Mouse (Mus musculus) limb, embryonic 10.5 days (tissue): ENCODE data around the gene P4htm. TPM values are rescaled to one million over a fixed set of nuclear protein-coding genes. Genes with fewer than 3 reads are reported as not detected.

ENCODE experiments used
- DNase-seq: peaks from one replicate; pipeline ENCODE4 v3.0.0-alpha.2; 2017; ENCODE audit warnings: low spot score
- H3K27ac ChIP-seq: fragments of 300-500 bp; sonication (generic); 2 replicates; pipeline ENCODE4 v1.5.1; 2016; ENCODE audit warnings: mild to moderate bottlenecking
- H3K27me3 ChIP-seq: fragments of 300-500 bp; sonication (generic); 2 replicates; pipeline ENCODE4 v1.6.1; 2016; ENCODE audit warnings: low read depth, mild to moderate bottlenecking; ENCODE audit not compliant: poor library complexity, severe bottlenecking
- H3K36me3 ChIP-seq: fragments of 300-500 bp; sonication (generic); 2 replicates; pipeline ENCODE4 v1.6.1; 2016; ENCODE audit warnings: mild to moderate bottlenecking, moderate library complexity
- H3K4me1 ChIP-seq: fragments of 300-500 bp; sonication (generic); 2 replicates; pipeline ENCODE4 v1.6.1; 2016
- H3K4me3 ChIP-seq: fragments of 300-500 bp; sonication (generic); 2 replicates; pipeline ENCODE4 v1.5.1; 2016; ENCODE audit warnings: mild to moderate bottlenecking, moderate library complexity
- H3K9me3 ChIP-seq: fragments of 300-500 bp; sonication (generic); replicated peaks from 2 replicates; pipeline ENCODE4 v1.6.1; 2016; ENCODE audit warnings: mild to moderate bottlenecking
- WGBS: fragments of 180-500 bp; shearing (Covaris S2); methylation state at CpG from one replicate; pipeline ENCODE4 v1.1.7; 2016; 5-methylcytosine and 5-hydroxymethylcytosine counted together
- polyA plus RNA-seq: library from polyadenylated mRNA; unstranded; fragments of >200 nt; fragmentation: Nextera tagmentation; extraction: Ambion mirVana; gene quantifications from 2 replicates; pipeline ENCODE4 v1.2.1, GENCODE M21; 2016

P4htm gene
- polyA plus RNA-seq, 1 experiment from 2014 or later: 6.5 TPM

GRCm38 (mm10) chr9:108574921-108575320 is 22.5 kb downstream of the P4htm start:
- Histone ChIP-seq H3K4me1 (peaks cover 71% of the 10 kb centered on the region), H3K36me3 (peaks cover 69% of the 10 kb centered on the region), H3K9me3 (no peaks in the 10 kb centered on the region), H3K27ac (no peak overlapping the region), H3K4me3 (peak overlapping the region; percentile 16; the same call in 1 of the 2 replicates), H3K27me3 (no peaks in the 10 kb centered on the region)
- DNase-seq: no peak
- WGBS: 94% methylated on average over 12 of the region's 12 CpGs

GRCm38 (mm10) chr9:108573774-108574690 is 23.4 kb downstream of the P4htm start:
- Histone ChIP-seq H3K4me3 (peak overlapping the region; percentile 16; the same call in 1 of the 2 replicates), H3K27me3 (no peaks in the 10 kb centered on the region), H3K9me3 (no peaks in the 10 kb centered on the region), H3K4me1 (peaks cover 70% of the 10 kb centered on the region), H3K27ac (peak overlapping the region; percentile 50; the same call in 1 of the 2 replicates), H3K36me3 (peaks cover 69% of the 10 kb centered on the region)
- DNase-seq: peak; percentile 82
- 51% methylated on average over 26 of the region's 26 CpGs for WGBS

- Histone ChIP-seq H3K9me3 (no peaks in the 10 kb centered on the region), H3K4me3 (no peak overlapping the region), H3K27ac (no peak overlapping the region), H3K27me3 (no peaks in the 10 kb centered on the region), H3K4me1 (peaks cover 76% of the 10 kb centered on the region), H3K36me3 (peaks cover 71% of the 10 kb centered on the region)
- DNase-seq: no peak
- WGBS: 92% methylated on average over 10 of the region's 10 CpGs
These were observed 25.1 kb downstream of the P4htm start for GRCm38 (mm10) chr9:108572321-108572720.

GRCm38 (mm10) chr9:108571401-108571973 is 26.0 kb downstream of the P4htm start:
- Histone ChIP-seq H3K9me3 (no peaks in the 10 kb centered on the region), H3K4me3 (no peak overlapping the region), H3K4me1 (peaks cover 71% of the 10 kb centered on the region), H3K36me3 (peaks cover 63% of the 10 kb centered on the region), H3K27me3 (no peaks in the 10 kb centered on the region), H3K27ac (no peak overlapping the region)
- WGBS: 95% methylated on average over 16 of the region's 16 CpGs
- DNase-seq: no peak

GRCm38 (mm10) chr9:108570207-108570896 is 27.1 kb downstream of the P4htm start:
- peaks cover 63% of the 10 kb centered on the region for H3K36me3 ChIP-seq
- 2% methylated on average over 40 of the region's 40 CpGs for WGBS
- peaks cover 69% of the 10 kb centered on the region for H3K4me1 ChIP-seq
- H3K9me3 ChIP-seq: no peaks in the 10 kb centered on the region
- H3K27me3 ChIP-seq: no peaks in the 10 kb centered on the region
- peak overlapping the region; percentile 85 for H3K27ac ChIP-seq
- H3K4me3 ChIP-seq: peak overlapping the region; percentile 82
- peak; percentile 81 for DNase-seq

GRCm38 (mm10) chr9:108569381-108570206 is 27.9 kb downstream of the P4htm start, which contains the start of gene Dalrd3:
Gene Dalrd3, plus strand, starts transcription at chr9:108569886.
- Histone ChIP-seq H3K27ac (peak within 1 kb of the TSS; percentile 85), H3K36me3 (peaks cover 63% of the 10 kb centered on the region), H3K4me3 (peak within 1 kb of the TSS; percentile 82), H3K27me3 (no peaks in the 10 kb centered on the region), H3K9me3 (no peaks in the 10 kb centered on the region), H3K4me1 (peaks cover 62% of the 10 kb centered on the region)
- WGBS: 7% methylated on average over 42 of the region's 42 CpGs
- DNase-seq: peak; percentile 93

- Histone ChIP-seq H3K4me3 (peak overlapping the region; percentile 62), H3K27me3 (no peaks in the 10 kb centered on the region), H3K36me3 (peaks cover 63% of the 10 kb centered on the region), H3K27ac (peak overlapping the region; percentile 91), H3K9me3 (no peaks in the 10 kb centered on the region), H3K4me1 (peaks cover 55% of the 10 kb centered on the region)
- DNase-seq: no peak
- WGBS: 81% methylated on average over 17 of the region's 17 CpGs
These were observed 29.0 kb downstream of the P4htm start for GRCm38 (mm10) chr9:108568511-108568921.

- no peaks in the 10 kb centered on the region for H3K9me3 ChIP-seq
- peak overlapping the region; percentile 91 for H3K27ac ChIP-seq
- H3K36me3 ChIP-seq: peaks cover 63% of the 10 kb centered on the region
- no peak for DNase-seq
- 11% methylated on average over 18 of the region's 18 CpGs for WGBS
- peaks cover 51% of the 10 kb centered on the region for H3K4me1 ChIP-seq
- peak overlapping the region; percentile 62 for H3K4me3 ChIP-seq
- no peaks in the 10 kb centered on the region for H3K27me3 ChIP-seq
These were observed 29.5 kb downstream of the P4htm start for GRCm38 (mm10) chr9:108567931-108568419.

- Histone ChIP-seq H3K27me3 (no peaks in the 10 kb centered on the region), H3K9me3 (no peaks in the 10 kb centered on the region), H3K36me3 (peaks cover 63% of the 10 kb centered on the region), H3K4me1 (peaks cover 51% of the 10 kb centered on the region), H3K27ac (peak within 1 kb of the TSS; percentile 91), H3K4me3 (peak within 1 kb of the TSS; percentile 62)
- under 1% methylated on average over 73 of the region's 73 CpGs for WGBS
- peak; percentile 95 for DNase-seq
These were observed 30.4 kb downstream of the P4htm start, which contains the start of gene Ndufaf3 for GRCm38 (mm10) chr9:108566815-108567776. Gene Ndufaf3, minus strand, starts transcription at chr9:108567434.

- Histone ChIP-seq H3K36me3 (peaks cover 63% of the 10 kb centered on the region), H3K9me3 (no peaks in the 10 kb centered on the region), H3K27me3 (no peaks in the 10 kb centered on the region), H3K4me3 (peak overlapping the region; percentile 62), H3K4me1 (peaks cover 59% of the 10 kb centered on the region), H3K27ac (peak overlapping the region; percentile 91)
- WGBS: 14% methylated on average over 35 of the region's 35 CpGs
- no peak for DNase-seq
These were observed 31.3 kb downstream of the P4htm start for GRCm38 (mm10) chr9:108565881-108566814.
